Mouse (Mus musculus): ENCODE measurements around the gene Adgrl2.

The Adgrl2 gene

DNA sequence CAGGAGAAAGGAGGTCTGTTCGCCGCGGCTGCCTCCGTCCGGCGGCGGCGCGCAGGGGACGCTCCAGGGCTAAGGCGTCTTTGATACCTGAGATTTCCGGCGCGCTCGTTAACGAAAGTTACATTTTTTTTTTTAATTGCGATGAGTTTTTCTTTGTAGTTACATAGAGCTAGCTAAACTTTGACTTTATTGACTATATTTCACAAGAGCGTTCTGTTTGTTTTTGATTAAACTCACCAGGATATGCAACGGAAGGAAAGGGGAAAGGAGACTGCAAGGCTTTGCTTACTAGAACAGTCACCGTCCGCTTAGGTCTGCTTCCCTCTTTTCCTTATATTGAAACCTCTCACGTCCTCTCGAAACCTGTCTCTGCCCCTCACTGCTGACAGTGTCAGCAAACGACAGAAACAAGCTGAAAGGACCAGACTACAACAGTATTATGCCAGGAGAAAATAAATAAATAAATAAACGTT lies at the start of gene Adgrl2:
Adgrl2 (minus strand) TSS at position 25 of the 473 bp plus-strand sequence.
- DNase-seq (ENCODE audit: low read depth): no peak

DNA sequence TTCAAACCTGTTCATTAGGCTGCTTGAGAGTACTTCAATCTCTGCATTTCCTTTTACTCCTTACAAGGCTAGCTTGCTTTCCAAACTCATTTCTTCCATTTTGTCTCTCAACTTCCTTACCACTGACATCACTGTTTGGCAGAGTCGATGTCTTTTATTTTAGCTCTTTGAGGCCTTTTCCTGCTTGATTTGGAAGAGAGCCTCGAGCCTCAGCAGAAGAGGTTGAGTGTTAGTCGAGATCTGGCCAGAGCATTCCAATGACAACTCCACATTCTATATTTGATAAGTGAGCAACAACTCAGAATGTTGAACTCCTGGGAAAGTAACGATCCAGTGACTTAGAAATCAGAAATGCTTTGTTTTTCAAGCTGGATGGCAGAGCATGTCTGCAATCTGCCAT lies 48.4 kb upstream of the Adgrl2 start:
- DNase-seq (ENCODE audit: low read depth): no peak

DNA sequence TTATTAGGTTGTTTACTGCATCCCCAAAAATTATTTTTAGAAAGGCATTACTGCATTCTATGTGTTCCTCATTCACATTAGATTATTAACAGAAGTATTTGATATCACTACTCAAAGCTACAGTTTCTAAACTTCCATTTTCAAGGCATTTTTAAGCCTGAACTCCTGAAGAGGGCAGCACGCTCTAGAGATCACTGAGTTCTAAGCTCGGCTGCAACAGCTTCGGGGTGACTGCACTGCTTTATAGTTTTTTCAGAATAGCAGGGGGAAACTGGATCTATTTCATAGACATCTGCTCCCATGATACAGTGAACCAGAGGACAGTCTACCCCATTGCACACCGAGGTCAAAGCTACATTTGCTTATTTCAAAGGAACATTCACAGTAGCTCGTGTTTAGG lies 29.6 kb upstream of the Adgrl2 start:
- DNase-seq (ENCODE audit: low read depth): no peak

DNA sequence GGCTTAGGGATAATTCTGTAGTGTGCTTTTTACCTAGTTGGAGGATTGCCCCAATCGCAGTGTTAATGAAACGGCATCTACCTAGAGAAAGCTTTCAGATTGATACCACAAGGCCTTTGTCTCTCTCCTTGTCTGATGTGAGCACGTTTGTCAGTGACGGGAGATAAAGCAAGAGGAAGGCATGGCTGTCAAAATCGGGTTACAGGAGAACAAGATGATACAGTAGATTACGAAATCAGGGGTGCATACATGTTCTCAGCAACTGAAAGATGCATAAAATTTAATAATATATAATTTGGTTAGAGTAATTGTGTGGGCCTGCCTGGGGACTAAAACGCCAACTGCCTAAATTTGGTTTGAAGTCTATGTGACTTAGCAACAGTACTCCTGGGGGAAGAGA lies 19.0 kb upstream of the Adgrl2 start:
- DNase-seq (ENCODE audit: low read depth): no peak

DNA sequence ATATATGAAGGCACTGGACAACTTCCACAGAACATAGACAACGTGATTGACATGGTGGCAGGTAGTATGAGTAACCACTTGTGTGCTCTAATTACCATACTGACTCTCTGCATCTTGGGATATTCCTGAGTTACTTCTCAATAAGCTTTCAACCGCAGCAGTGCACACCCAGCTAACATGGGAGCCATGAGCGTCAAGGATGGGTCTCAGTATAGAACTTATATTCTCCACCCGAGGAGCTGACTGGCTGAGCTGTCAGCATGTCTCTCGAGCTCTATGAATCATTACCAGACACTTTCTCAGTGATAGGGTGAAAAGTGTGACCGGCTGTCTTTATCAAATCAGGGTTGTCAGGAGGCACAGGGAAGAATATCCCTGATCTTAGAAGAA lies 18.3 kb upstream of the Adgrl2 start:
- DNase-seq (ENCODE audit: low read depth): no peak

DNA sequence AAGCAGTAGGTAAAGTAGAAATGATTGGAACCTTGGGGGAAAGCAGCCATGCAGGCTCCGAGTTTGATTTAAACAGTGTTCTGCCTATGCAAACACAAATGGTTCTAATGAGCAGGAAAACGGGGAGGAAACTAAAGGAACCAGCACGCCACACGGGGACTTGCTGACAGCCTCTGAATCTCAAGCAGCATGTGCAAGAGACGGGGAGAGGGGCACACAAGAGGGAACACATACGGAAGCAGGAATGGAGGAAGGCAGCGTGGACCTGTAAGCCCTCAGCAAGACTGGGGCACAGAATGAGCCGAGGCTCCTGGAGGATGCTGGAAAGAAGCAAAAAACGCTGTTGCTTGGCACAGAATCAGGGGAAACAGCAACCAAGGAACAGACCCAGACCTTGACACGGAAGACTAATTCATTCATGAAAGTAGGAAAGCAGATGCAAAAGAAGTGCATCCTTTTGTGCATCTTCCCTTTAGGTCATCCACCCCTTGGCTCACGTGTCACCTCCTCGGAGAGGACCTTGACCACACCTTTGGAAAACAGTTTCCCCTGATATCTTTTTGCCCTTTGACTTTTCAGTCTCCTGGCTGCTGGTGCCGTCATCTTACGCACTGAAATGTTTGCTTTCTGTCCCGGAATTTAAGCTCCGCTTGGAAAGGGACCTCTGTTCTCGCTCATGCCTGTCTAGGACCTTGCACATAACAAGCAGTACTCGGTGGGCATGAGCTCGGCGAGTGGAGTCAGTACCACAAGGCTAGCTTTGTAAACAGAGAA lies 17.7 kb upstream of the Adgrl2 start:
- DNase-seq (ENCODE audit: low read depth): no peak

DNA sequence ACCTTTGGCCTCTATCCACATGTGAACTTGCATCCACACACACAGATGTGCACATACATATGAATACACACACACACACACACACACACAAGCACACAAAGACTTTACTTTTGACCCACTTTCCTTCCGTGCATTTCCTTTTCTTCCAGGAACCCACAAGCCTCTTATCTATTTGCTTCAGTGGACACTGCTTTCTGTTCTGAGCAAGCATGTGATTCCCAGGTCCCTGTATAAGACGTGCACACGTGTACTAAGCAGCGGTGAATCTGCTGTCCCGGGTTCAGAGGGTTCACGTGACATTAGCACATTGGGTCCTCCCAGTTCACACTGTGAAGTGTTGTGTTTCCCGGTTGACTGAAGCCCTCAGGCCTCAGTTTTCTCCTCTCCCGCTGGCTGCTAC lies 11.0 kb upstream of the Adgrl2 start:
- DNase-seq (ENCODE audit: low read depth): no peak

DNA sequence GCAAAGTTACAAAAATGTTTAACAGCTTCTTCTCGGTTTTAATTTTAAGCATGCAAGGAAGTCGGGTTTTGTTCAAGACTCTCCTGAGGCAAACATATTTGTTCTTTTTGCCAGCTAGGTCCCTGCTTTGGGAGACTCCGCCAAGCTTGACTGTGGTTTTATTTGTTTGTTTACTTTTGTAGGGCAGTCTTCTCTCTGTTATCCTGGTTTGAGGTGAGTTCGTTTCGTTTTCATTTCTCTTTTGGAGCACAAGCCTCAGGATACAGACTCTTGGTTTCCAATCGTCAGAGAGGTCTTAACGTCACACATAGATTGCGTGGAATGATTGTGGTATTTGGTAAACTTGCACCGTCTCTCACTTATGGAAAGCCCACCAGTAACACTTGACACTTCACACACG lies 8.3 kb upstream of the Adgrl2 start:
- no peak for DNase-seq (ENCODE audit: low read depth)

DNA sequence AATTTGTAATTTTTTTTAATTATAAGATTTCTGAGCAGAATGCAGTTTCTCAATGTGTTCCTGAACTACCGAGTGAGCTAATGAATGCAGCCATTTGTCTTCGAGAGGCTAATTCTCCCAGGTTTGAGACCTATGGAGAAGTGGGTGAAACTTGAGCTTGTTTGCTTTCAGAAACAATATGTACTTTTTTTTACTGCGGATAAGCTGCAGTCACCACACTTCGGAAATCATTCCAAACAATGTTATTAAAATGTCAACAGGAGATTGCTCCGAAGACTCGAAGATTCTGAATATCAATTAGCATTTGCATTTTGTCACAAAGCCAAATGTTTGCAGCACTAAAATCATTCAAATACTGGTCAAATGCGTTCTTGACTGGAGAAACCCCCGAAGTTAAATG lies 701 bp upstream of the Adgrl2 start:
- DNase-seq (ENCODE audit: low read depth): no peak

DNA sequence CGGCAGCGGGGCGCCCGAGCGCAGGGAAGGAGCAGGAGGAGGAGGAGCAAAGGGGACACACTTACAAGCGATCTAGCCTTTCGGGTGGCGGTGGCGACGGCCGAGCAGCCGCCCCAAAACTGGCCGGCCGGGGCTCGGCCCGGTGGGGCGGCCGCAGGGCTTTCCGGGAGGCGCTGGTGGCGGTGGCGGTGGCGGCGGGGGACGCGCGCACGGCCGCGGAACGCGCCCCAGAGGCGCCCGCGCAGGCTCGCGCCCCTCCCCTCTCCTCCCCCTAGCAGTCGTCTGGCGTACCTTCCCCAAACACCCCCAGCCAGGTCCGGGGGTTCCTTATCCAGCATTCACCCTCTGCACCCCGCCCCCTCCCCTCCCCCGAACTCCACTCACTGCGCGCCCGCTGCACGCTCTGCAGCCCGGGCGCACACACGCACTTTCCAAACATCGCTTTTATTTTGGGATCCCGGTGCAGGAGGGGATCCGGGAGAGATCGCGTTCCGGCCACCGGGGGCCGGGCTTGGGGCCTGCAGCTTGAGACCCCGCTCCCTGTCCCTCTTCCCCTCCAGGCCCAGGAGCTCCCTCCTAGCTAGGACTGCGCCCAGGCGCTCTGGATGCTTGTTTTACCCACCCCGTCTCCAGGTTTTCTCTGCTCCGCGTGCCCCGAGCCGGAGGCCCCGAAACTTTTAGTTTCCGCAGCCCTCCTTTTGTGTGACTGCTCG lies 381 bp downstream of the Adgrl2 start:
- DNase-seq (ENCODE audit: low read depth): peak; percentile 60

DNA sequence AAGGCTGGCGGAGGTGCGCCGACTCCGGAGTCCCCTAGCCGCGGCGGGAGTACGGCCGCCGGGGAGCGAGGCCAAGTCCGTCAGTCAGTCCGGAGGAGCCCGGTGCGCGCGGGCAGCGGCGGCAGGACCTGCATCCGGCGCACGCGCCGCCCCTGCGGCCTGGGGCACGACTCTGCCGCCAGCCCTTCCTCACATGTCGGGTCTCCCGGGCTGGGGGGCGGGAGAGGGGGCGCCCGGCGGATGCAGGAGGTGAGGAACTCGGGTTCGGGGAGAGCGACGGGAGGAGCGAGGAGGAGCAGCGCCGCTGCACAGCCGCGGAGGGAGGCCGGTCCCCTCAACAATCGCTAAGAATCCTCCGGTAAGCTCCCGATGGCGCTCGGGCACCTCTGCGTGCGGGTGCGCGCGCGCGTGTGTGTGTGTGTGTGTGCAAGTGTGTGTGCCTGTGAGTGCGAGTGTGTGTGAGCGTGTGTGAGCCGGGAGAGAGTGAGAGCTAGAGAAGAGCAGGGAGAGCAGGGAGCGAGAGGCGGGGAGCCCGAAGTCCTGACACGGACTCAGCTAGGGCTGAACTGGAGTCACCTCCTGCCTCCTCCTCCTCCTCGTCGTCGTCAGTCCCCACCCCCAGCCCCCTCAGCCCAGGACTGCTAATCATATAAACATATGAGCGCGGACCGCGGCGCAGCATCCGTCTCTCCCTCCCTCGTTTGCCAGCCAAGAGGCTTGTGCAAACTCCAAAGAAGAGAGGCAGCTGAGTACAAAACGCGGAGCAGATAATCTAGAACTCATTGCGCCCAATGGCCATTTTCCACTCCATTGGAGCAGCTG lies 1.1 kb downstream of the Adgrl2 start:
- peak; percentile 86 for DNase-seq (ENCODE audit: low read depth)

DNA sequence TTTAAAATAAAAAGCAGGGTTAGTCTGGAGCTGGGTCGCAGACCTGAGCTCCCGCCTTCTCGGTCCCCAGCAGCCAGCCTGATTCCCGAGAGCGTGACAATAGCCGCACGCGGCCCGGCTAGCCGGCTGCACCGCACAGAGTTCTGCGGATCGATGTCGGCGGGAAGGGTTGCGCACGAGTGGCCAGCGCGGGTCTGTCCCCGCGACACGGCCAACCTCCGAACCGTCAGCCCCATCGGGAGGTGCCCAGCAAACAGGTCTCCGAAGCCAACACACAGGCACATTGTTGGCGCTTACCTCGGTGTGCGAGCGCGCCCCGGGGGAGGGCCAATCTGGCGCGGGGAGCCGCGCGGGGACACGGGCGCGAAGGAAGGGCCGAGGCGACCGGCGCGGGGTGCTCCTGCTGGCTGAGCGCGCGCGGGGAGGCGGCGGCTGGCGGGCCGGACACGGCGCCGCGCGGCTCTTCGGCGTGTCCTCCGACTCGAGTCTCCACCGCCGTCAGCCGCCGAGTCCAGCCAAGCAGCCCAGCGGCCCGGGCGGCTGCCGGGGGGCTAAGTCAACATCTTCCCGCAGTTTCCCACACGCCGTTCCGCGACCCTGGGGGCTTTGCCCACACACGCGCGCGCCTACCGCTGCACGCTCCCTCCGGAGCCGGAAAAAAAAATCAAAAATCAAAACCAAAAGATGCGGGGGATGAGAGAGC lies 1.9 kb downstream of the Adgrl2 start:
- no peak for DNase-seq (ENCODE audit: low read depth)

DNA sequence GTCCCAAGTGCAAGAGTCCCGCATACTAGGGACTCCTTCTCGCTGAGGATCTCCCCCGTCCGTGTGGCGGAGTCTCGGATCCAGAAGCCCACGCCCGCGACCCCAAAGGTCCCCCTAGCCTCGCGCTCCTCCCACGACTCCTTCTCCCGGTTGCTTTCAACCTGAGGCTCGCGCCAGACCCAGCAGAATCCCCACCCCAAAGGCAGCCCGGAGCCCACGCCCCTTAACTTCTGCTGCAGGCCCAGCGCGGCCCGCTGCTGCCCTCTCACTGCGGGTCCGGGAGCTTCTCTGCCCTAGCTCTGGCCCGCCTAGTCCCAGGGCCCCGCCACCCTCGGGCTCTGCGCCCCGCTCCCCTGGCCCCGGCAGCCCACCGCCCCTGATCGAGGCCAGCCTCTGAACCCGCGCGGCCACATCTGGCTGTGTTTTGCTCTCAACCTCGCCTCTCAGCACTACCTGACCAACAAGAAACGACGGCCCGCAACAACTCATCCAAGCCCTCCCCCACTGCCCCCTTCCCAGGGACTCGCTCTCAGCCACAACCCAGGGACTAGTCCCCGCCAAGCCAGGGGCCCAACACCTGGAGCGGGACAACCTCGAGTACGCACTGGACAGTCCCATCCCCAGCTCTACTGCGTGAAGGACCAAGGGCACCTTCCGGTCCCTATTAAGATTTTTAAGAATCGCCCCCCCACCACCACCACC lies 2.6 kb downstream of the Adgrl2 start:
- peak; percentile 66 for DNase-seq (ENCODE audit: low read depth)

DNA sequence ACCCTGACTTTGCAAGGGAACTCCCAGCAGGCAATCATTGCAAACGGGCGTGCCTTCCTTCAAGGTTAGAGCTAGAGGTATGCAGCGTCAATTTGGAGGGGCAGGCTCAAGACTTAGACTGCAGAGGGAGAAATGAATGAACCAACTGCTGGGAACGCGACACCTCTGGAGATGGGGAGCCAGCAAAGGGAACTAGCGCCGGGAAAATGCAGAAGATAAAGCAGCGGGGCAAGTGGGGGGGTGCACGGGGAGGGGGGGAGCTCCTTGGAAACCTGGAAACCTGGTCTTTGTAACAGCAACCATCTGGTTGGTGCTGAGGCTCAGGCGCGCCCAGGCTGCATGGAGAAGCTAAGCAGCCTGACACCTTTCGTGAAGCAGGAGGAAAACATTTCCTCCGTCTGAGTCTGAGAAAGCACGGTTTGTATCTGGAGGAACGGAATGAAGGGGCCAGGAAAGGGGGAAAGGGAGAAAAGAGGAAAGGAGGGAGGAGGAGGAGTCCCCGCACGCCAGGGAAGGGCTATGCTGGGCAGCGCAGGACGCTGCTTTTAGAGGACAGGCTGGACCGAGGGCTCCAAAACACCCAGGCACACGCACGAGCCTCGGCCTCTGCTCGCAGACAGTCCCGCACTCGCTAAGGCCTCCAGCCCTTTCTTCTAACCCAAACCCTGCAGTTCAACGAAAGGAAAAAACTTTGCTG lies 3.3 kb downstream of the Adgrl2 start:
- DNase-seq (ENCODE audit: low read depth): peak; percentile 22

DNA sequence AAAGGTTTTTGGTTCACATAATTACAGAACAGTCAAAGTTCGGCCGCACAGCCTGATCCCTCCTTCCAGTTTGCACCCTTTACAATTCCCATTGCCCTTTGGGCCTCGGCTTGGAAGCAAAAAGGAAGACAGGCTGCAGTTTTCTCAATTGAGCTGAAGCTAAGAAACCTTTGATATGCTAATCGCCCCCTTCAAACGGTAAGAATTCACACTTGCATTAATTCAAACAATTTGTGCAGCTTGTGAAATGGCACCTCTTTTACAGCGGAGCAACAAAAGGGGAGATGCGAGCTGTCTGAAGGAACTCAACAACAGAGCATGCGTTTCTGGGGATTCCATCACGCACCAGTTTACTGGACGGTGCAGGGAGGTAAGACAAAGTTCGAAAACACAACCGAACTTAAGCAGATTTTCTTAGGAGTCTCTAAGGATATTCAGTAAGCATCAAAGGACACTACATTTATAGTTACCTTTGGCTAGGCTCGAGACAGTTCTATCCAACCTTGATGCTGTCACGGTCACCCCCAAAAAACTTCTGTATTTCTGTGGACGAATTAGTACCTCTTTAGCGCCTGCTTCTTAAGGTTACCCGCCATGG lies 4.0 kb downstream of the Adgrl2 start:
- DNase-seq (ENCODE audit: low read depth): no peak

DNA sequence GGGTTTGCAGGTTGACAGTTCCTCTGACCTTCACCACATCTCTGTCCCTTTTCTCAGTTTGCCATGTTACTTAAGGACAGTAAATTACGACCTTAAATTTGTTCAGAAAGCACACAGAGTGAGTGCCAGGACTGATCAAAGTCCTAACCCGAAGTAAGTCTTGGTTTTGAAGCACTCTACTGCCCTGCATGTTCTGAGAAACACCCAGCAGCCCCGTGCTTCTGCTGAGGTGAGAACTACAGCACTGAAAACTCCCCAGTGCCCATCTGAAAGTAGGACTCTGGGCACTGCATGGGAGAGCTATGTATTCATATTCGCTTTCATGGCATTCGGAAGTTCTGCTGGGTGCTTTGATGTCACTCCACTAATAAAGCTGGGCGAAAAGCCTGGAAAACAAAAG lies 6.0 kb downstream of the Adgrl2 start:
- no peak for DNase-seq (ENCODE audit: low read depth)

DNA sequence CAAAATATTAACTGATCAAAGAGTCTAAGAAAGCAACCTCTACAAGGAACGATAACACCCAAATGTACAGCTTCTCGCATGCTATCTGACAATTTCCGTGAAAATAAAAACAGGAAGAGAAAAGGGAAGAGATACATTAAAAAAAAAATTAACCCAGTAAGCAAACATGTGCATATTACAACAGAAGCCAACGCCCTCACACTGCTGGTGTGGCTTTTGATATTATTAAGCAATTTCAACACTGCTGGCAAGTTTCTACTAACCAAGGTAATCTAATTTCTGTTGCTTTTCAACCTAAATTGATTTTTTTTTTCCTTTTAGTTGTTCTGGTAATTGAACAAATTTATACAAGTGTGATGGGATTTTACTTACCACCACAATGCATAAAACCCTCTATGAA lies 8.0 kb downstream of the Adgrl2 start:
- peak; percentile 36 for DNase-seq (ENCODE audit: low read depth)

DNA sequence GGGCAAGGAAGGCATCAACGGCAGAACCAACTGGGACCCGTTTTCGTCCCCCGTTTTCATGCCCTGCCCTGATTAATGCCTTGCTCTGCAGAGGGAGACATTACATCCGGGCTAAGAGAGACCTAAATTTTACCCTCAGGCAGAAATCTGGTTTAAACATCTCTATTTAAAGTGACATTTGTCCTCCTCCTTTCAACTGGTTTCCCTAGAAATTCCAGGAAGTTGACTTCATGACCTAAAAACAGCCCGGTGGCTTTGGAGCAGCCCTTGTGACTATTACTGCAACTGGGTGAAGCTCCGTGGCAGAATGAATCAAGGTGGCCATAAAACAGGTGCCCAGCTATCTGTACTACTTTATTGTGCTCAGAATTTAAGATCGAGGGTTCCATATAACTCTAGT lies 8.6 kb downstream of the Adgrl2 start:
- no peak for DNase-seq (ENCODE audit: low read depth)

DNA sequence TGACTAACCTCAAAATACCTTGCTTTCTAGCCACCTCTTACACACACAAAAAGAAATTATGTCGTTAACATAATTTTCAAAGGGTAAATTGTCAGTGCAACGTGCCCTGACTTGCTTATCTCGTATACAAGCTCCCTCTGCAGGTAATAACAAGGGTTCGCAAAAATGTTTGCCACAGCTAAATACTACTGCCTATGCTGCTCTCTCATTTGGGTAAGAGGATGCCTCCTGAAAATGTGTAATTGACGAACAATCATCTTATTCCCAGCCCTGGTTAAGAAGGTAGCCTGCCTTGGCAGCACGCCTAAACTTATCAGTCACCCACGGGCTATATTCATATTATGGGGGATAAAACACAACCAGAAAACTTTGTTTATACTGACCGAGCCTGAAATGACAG lies 11.8 kb downstream of the Adgrl2 start:
- peak; percentile 29 for DNase-seq (ENCODE audit: low read depth)

DNA sequence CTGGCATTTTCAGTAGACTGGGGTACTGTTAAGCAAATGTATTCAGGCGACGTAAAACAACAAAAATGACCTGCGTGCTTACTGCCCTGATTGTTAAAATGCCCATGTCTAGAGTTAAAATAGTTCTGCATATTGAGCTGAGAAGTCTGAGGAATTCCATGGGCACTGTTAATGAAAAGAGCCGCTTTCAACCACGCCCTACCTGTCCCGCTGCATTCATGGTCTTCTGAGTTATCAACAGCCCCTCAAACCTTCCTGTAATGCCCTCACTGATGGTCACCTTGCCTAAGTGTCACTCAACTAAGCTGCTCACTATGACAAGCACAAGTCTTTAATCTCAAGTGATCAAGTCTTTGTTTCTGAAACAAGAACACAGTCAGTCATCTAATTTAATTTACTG lies 12.5 kb downstream of the Adgrl2 start:
- DNase-seq (ENCODE audit: low read depth): no peak
